Mouse (Mus musculus): ENCODE data around the gene Cela1.
A peak's percentile ranks its signal among the peaks of the same experiment; 100 is the strongest.

The Cela1 gene

DNA sequence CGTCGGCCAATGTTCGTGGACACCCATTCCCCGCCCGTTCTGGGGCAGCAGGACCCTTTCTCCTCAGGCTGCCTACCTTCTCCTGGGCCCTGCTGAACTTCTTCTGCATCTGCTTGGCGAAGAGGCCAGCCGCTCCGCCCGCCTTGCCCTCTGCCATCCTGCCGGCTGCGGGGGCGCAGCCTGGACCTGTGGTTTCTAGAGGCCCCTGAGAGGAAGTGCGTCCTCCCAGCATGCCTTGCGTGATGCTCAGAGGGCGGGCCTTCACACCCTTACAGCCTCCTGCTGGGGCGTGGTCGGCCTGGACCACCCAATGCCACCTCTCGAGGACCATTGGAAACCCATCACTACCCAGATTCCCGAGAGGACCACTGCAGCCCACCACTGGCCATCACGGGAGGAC, 18.4 kb downstream of the Cela1 start, which contains the start of gene Bin2:
Gene Bin2 (minus strand): TSS at position 217 of the 400 bp plus-strand sequence.
- no peak for DNase-seq

DNA sequence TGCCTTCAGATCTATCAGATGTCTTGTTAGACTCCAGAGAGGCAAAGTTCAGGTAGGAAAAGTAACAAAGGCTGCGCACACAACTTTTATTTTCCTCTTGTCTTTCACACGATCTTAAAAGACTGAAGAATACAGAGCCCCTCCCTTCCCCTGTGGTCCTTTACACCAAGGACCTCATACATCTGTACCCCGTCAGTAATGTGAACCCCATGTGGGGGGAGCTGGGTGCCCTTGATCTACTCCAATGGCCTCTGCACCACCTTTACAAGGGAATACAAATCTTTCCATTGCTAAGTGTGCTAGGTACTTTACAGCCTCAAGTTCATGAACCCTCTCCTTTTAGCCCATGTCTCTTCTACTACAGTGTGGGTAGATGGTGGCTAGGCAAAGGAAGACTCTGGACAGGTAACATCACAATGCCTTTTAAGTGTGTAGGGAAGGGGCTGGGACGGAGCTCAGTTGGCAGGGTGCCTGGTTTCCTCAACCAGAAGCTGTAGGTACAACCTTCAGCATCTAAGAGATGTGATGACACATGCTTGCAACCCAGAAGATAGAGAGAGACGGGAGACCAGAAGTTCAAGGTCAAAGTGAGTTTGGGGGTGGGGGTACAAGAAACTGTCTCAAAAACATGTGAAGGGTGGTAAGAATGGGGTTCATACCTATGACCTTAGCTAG, 19.7 kb downstream of the Cela1 start:
- no peak for DNase-seq

DNA sequence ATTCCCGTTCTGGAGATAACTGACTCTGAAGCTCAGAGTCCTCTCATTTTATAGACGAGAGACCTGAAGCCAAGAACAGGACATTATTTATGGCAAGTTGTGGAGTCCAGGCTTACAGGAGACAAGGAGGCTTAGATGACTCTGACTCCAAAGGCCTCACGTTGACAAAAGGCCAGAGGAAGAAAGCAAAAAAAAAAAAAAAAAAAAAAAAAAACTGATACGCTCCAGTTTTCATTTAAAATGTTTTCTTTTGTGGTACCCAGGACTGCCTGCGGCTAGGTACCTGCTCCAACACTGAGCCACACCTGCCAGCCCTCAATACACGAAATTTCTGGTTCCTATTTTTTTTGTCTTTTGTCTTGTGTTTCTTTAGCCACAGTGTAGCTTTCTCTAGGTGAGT, 20.3 kb downstream of the Cela1 start:
- DNase-seq, result no peak

DNA sequence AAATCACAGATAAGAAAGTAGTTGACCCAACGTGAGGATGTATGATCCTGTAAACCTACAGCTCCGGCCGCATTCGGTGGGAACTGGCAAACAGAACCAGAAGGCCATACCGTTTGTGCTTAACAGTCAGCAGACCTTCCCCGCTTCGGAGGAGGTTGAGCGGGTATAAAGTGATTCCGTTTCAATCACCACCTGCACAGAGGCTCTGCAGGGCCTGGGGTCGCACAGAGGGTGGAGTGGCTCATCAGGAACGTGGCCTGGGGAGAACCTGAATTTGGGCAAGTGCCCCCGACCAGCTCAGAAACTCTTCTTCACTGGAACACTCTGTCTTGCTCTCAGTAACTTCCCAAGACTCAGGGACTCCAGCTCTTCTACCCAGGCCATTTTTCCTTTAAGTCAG, 20.9 kb downstream of the Cela1 start:
- DNase-seq, result no peak

DNA sequence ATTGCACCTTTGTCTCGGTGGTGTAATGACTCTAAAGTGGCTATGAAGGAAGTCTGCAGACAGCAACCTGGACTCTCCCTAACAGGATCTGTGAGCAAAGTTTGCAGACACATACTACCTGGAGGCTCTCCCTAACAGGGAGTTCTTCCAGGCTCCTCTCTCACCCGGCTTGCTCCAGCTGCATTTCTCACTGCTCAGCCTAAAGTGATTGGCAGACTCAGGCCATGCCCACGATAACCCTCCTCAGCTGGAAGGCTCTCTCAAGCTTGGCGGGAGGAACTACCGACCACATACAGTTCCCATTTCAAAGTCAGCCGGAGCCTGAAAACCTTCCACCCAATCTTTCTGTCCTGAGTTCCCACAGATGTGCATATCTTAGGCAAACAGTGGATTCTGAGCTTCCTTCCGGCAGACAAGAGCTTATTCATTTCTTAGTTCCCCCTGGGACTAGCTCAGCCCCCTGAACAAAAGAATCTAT, 21.5 kb downstream of the Cela1 start:
- peak; percentile 40 to 54 for DNase-seq

DNA sequence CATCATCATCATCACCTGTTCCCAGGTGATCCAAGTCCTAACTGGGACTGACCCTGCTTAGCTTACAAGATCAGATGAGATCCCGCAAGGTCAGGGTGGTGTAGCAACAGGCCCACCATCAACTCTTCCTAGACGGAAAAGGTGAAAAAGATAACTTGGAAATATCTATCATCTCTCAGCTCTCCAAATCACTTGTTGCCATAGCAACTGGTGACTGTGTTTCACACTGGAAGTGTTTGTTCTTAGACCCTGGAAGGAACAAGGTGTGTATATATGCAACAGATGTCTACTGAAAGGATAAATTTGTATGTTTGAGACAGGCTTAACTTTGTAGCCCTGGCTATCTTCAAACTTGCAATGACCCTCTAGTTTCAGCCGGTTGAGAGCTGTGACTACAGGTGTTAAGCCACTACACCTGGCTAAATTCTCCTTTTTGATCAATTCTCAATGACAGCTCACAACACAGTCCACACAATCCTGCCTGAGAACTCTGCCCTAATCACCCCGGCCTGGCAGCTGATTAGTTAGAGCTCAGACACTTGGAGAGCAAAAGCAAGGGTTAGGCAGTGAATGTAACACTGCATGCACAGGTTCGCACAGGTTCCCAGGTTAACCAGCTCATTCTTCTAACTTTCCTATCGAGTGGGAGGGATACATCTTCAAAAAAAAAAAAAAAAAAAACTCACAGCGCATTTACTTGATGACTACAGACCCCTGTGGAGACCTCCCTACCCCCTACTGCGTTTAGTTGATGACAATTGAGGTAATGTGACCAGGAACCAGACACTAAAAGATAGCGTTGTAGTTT, 22.1 kb downstream of the Cela1 start:
- no peak for DNase-seq

DNA sequence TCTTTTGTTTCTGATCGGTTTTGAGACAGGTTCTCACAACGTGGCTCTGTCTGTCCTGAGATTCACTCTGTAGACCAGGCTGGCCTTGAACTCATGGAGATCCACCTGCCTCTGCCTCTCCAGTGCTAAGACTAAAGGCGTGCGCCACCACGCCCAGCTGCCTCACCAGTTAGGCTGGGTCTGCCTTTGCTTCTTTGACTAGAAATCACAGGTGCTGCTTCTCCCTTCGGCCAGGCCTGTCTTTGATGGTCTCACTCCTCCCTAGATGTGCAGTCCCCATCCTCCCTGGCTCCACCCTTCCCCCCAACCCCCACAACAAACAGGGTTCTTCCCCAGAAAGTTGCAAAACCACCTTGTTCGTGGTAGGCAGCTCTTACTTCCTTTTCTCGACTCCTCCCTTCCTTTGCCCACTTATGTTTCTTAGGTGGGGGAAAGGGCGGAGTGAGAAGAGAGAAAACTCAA, 22.9 kb downstream of the Cela1 start:
- no peak for DNase-seq

DNA sequence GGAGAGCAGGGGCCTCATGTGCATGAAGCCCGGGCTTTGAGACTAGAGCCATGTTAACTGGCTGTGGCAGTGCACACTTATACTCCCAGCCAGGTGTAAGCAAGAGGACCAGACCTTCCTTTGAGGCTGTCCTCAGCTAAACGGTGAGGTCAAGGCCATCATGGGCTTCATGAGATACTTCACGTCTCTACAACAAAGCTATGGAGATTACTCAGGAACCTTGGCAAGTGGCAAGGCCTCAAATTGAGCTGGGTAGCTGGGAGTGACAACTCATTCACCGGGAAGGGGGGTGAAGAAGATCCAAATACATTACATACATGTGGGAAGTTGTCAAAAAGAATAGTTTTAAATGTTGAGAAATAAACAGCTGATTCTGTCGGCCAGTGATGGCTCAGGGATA, 26.9 kb downstream of the Cela1 start:
- DNase-seq, result no peak

DNA sequence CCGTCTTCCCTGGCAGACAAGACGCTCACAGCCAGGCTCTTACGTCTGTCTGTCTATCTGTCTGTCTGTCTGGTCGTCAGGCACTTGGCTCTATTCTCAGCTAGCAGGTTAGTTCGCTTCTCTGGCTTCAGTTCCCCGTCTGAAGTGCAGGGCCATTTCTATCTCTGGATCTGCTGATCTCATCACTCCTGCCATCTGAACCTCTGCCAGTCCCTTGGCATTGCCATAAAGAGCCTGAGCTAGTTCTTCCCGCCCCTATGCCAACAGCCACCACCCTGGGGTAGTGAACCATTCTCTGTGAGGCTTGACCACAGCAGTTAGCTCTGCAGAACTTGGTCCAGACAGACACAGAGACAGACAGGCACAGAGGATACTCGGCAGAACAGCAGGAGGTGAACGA, 27.4 kb downstream of the Cela1 start:
- no peak for DNase-seq

DNA sequence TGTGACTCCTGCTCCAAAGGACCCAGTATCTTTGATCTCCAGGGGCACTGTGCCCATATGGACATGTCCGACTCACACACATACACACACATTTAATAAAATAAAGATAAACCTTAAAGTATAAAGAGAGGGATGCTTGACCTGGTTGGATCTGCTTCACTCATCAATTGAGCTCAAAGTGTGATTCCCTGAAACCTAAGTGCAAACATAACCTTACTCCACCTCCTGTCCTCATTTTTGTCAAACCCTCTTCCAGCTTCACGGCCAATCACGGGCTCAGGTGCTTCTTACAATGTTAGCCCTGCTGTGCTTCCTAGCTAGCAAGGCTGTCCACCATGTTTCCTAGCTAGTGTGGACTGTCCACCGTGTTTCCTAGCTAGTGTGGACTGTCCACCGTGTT, 32.5 kb downstream of the Cela1 start:
- no peak for DNase-seq

DNA sequence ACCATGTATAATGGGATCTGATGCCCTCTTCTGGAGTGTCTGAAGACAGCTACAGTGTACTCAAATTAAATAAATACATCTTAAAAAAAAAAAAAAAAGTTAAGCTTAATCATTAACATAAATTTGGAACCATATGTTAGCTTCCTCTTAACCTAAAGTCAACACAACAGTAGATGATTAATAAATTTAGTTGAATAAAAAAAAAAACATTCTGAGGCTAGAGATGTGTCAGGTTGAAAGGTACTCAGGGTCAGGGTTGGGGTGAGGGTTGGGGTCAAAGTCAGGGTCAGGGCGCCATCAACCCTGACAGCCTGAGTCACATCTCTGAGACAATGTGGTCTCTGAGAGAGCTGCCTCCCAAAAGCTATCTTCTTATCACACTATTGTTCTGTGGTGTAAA, 33.5 kb downstream of the Cela1 start:
- DNase-seq, result no peak

DNA sequence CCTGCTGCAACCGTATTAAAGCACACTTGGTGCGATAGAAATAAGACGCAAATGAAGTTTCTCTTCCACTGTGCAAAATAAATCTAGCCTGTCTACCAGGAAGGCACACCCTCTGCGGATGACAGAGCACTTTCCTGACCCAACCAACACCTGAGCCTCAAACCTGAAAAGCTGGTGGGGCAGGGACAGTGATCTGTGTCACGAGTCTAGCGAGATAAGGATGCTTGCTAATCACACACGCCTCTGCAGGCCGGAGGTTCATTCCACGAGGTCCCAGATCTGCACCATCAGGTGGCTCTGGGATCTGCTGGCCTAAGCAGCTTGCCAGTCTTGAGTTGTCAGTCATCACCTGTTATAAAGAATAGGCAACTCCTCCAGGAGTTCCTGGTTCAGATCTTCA, 36.1 kb downstream of the Cela1 start:
- no peak for DNase-seq

DNA sequence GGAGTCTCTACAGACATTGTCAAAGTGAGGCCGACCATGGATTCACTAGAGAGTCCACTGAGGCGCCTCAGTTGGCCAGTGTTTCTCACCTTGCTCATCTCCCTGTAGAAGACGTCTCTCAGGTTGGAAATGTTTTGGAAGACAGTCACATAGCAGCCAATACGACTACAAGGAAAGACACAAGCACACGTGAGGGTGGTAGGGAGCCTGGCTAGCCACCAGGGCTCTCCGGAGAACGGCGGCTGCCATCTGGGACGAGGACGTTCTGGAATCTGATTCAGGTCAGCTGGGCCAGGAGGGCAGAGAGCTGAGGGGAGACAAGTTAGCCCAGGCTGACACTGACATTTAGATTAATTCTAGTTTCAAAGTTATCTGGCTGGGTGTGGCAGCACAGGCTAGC, 37.6 kb downstream of the Cela1 start:
- no peak for DNase-seq

DNA sequence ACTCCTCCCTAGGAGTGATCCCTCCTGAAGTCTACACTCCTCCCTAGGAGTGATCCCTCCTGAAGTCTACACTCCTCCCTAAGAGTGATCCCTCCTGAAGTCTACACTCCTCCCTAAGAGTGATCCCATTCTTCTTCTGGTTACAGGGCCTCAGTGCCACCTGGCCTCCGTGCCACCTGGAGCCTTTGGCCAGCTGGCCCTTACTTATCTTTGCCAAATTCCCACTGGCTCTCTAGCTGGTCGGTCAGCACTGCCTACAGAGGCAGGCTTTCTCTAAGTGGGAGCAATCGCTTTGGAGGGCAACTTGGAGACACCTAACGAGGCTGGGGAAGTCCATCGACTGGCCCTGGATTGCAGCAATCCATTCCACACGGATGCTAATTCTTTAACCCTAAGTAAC, 41.6 kb downstream of the Cela1 start:
- no peak for DNase-seq

DNA sequence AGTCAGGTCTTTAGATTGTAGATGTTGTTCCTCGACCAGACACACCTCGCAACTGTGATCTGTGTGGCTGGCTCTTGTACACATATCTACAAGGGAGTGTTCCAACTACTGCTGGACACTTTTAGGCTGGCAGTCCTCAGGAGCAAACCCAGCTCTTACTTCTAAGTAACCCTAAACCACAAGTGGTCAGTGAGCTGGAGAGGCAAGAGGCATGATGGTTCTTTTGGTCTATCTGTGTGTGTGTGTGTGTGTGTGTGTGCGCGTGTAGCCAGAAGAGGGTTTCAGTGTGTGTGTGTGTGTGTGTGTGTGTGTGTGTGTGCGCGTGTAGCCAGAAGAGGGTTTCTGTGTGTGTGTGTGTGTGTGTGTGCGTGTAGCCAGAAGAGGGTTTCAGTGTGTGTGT, 45.3 kb downstream of the Cela1 start:
- DNase-seq, result no peak

DNA sequence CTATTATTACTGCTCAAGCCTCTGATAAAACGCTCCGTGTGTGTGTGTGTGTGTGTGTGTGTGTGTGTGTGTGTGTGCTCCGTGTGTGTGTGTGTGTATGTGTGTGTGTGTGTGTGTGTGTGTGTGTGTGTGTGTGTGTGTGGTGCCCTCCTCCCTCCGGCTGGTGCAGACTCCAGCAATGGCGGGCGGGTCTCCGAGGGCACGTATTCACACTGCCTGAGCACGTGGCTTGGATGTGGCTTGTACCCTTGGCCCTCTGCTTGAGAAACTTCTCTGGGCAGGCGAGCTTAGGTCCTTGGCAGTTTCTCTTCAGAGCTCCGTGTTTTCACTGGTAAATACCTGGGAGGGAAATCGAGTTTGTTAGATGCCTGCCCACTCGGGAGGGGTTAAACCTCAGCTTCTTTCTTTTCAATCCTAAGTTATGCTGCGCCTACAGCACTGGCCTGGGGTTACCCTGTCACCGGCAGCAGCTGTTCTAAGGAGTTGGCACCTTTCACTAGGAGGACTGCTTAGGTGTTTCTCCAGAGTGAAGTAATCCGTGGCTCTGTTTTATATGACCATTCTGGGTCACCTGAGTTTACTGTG, 46.4 kb downstream of the Cela1 start:
- DNase-seq, result no peak

DNA sequence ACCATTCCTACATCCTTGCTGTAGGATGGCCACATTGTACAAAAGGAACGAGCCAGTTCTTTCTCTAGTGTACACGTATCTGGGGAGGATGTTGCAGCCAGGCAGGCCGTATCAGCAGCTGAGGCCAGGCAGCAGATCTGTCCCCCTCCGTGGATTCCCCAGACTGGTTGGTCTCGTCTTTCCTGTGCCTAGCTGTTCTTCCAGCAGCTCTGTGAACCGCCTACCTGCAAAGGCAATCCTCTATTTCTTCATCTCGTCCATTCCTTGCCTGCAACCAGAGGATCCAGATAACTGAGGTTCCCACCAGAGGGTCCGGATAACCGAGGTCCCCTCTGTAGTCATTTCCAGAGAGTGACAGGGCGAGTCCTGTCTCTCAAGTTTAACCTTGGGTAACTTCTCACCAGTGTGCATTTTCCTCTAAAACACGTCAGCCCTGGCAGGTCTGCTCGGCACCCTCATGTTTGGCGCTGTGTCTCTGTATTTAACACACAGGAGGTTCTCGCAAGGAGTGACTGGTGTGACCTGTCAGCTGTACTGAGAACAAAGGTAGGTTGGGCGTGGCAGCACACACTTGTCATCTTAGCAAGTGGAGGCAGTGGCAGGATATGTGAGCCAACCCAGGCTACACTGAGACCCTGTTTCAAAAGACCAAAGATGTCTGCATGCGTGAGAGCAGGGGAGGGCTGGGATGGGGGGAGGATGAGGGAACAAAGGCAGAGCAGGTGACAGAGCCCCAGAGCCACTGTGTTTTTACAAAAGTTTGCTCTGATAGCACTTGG, 47.6 kb downstream of the Cela1 start:
- no peak for DNase-seq

DNA sequence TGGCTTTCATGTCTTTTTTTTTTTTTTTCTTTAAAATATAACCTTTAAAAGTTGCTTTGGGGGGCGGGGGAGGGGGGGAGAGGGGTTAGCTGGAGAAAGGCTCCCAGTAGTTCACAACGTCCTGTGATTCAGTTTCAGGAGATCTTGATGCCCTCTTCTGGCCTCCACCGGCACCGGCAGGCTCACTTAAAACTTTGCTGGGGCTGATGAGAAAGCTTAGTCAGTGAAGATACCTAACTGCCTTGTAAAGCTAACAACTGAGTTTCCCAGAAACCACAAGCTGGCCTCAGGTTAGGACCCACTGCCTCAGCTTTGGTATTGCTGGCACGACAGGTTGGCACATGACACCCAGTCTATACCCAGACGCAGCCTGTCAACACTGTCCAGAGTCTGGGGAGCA, 50.1 kb downstream of the Cela1 start:
- DNase-seq, result peak; percentile 65 to 74

DNA sequence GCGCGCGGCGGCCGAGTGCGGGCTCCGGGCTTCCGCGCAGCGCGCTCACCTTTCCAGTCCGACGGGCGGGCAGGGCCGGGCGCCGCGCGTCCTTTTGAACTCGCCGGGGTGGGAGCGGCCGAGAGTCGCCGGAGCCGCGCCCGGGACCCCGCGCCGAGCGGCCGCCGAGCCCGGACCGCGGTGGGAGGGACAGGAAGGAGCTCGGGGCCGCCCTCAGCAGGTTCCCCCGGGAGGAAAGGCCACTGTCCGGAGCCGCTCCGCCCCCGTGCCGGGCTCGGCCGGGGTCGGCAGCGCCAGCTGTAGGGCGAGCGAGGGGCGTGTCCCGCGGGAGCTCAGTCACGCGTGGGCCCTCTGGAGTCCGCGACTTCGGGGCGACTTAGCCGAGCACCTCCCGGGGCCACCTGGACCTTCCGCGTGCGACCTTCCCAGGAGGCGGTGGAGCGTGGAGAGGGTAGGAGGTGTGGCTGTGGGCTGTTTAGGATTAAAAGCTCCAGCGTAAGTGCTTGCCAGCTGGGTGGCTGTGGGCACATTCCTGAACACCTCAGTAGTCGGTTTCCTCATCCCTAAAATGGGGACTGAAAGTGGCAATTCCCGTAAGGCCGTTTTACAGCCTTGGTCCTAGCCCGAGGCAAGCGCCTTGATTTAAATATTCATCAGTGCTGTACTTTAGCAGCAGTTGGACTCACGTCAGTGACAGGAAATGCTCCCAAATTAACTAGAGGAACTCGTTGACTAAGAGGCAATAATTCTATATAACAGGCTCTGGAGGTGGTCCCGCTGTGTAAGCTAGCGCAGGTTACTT, 50.8 kb downstream of the Cela1 start, which contains the start of gene Smagp:
Gene Smagp (minus strand): TSS at position 241 of the 802 bp plus-strand sequence.
- peak; percentile 73 to 85 for DNase-seq

DNA sequence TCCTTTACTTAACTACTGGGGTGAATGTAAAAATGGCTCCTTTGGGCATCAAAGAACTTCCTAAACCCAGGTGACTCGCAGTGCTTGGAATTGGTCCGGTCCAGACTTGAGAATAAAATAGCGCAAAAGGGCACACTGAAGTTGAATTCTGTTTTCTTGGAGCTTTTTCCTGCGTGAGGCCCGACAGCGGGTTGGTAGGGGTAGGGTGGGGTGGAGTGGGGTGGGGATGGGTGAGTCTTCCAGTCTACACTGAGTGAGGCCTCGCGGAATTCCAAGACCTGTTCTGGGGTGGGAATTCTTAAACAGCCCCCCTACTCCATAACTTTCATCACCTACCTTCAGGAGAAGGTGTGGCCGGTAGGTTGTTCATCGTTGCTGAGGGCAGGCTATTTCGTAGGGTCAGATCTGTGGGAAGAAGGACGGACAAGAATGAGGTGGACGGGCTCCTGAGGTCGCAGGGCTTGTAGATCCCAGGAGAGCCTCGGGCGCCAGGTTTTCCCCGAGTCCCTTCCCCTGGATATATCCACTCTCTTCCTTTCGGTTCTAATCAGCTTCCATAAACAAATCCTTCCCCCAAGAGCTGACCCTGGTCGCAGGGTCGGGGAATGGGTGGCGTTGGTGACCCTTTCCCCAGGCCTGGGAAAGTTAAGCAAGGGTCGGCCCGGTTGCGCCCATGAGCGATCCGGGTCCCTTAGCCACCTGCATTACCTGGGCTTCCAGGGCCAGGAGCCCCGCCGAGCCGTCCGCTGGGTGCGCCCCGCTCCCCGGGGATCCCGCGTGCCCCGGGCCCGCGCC, 51.7 kb downstream of the Cela1 start:
- no peak for DNase-seq

DNA sequence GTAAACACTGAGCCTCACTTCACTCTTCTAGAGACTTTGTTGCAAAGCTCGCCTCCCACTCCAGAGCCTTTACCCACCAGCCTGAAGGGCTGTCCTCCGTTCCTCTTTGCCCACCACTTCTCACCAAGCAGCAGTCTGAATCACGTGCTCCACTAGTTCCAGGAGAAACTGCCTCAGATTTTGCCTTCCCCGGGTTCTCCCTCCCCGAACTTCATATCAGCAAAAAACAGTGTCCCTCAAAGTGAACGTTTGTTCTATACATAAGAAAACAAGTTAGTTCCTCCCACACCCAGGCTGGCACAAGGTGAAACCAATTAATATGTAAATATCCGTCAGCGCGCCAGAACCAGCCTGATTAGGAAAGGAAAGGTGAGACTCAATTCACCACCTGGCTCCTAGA, 52.5 kb downstream of the Cela1 start:
- DNase-seq, result no peak
